Mouse (Mus musculus) limb, embryonic 12.5 days (tissue): ENCODE measurements around the gene Rpl13. TPM values are rescaled to one million over a fixed set of nuclear protein-coding genes. Genes with fewer than 3 reads are reported as not detected.
A peak's percentile ranks its signal among the peaks of the same experiment; 100 is the strongest.
"Not testable (repeated sequence)": the region's sequence is repeated elsewhere in the genome, so short reads cannot be mapped to it uniquely, and the experiment has no call there.

Experiments
- ATAC-seq: fragments of 200-750 bp; cut with Nextera tagmentation; 2 replicates; pipeline ENCODE4 v1.8.0; 2017; ENCODE audit warnings: low read depth, moderate TSS enrichment; ENCODE audit not compliant: insufficient number of reproducible peaks, insufficient read depth, low FRiP score, low TSS enrichment
- H3K27ac ChIP-seq: fragments of 300-500 bp; sonication (generic); 2 replicates; pipeline ENCODE4 v1.5.1; 2016; ENCODE audit warnings: mild to moderate bottlenecking, moderate library complexity
- H3K27me3 ChIP-seq: fragments of 300-500 bp; sonication (generic); 2 replicates; pipeline ENCODE4 v1.6.1; 2016; ENCODE audit warnings: mild to moderate bottlenecking, moderate library complexity
- H3K36me3 ChIP-seq: fragments of 300-500 bp; sonication (generic); 2 replicates; pipeline ENCODE4 v1.6.1; 2016; ENCODE audit warnings: mild to moderate bottlenecking, moderate library complexity
- H3K4me1 ChIP-seq: fragments of 300-500 bp; sonication (generic); replicated peaks from 2 replicates; pipeline ENCODE4 v1.6.1; 2016
- H3K4me2 ChIP-seq: fragments of 300-500 bp; sonication (generic); 2 replicates; pipeline ENCODE4 v1.6.1; 2016; ENCODE audit warnings: mild to moderate bottlenecking, moderate library complexity
- H3K4me3 ChIP-seq: fragments of 300-500 bp; sonication (generic); replicated peaks from 2 replicates; pipeline ENCODE4 v1.5.1; 2016; ENCODE audit warnings: mild to moderate bottlenecking
- H3K9ac ChIP-seq: fragments of 300-500 bp; sonication (generic); replicated peaks from 2 replicates; pipeline ENCODE4 v1.6.1; 2016; ENCODE audit warnings: mild to moderate bottlenecking, moderate library complexity
- H3K9me3 ChIP-seq: fragments of 300-500 bp; sonication (generic); 2 replicates; pipeline ENCODE4 v1.6.1; 2016; ENCODE audit warnings: mild to moderate bottlenecking, moderate library complexity
- WGBS: fragments of 180-500 bp; shearing (Covaris S2); methylation state at CpG from one replicate; pipeline ENCODE4 v1.1.7; 2016; 5-methylcytosine and 5-hydroxymethylcytosine counted together
- polyA plus RNA-seq: library from polyadenylated mRNA; unstranded; fragments of >200 nt; fragmentation: Nextera tagmentation; extraction: Ambion mirVana; gene quantifications from 2 replicates; pipeline ENCODE4 v1.2.1, GENCODE M21; 2016

The Rpl13 gene
- polyA plus RNA-seq, 1 experiment from 2014 or later = 1,503 TPM

DNA sequence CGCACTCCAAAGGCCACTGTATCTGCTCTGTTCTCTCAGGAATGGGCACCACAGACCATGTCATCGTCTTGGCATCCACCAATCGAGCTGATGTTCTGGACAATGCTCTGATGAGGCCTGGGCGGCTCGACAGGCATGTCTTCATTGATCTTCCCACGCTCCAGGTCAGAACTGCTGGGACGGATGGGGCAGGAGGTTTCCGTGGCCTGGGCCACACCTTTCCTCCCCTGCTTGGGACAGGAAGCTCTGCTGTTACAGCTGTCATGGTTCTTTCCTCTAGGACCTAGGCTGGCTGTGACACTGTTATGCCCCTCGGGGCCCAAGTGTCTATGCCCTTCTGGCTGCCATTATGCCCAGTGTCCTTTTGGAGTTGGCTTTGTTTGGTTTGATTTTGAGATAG, 14.9 kb upstream of the Rpl13 start:
- Histone ChIP-seq H3K4me3 (no peak overlapping the region), H3K27me3 (no peaks in the 10 kb centered on the region), H3K4me2 (no peak overlapping the region), H3K27ac (no peak overlapping the region), H3K36me3 (peaks cover 99% of the 10 kb centered on the region), H3K9ac (no peak overlapping the region), H3K9me3 (no peaks in the 10 kb centered on the region), H3K4me1 (no peaks in the 10 kb centered on the region)
- no peak for ATAC-seq
- WGBS = 91% methylated on average over 9 of the region's 9 CpGs

DNA sequence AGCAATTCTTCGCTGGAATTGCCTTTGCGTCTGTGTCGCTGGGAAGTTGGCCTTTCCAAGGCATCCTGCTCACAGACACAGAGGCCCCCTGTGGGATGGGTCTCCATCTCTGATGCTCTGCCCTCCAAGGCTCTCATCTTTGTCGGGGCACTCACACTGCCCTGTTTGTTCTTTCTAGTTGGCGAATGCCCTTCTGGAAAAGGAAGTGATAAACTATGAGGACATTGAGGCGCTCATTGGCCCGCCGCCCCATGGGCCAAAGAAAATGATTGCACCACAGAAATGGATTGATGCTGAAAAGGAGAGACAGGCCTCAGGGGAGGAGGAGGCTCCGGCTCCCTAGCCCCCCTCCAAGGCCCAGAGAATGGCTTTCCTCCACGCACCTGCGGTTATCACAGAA, 4.9 kb upstream of the Rpl13 start:
- Histone ChIP-seq H3K4me1 (0 out of 2 replicates have a peak, but pooled peaks cover 2% of the 10 kb centered on the region), H3K9me3 (no peaks in the 10 kb centered on the region), H3K27ac (no peak overlapping the region), H3K9ac (no peak overlapping the region), H3K27me3 (no peaks in the 10 kb centered on the region), H3K4me2 (no peak overlapping the region), H3K36me3 (peaks cover 53% of the 10 kb centered on the region), H3K4me3 (no peak overlapping the region)
- 88% methylated on average over 11 of the region's 11 CpGs for WGBS
- no peak for ATAC-seq

DNA sequence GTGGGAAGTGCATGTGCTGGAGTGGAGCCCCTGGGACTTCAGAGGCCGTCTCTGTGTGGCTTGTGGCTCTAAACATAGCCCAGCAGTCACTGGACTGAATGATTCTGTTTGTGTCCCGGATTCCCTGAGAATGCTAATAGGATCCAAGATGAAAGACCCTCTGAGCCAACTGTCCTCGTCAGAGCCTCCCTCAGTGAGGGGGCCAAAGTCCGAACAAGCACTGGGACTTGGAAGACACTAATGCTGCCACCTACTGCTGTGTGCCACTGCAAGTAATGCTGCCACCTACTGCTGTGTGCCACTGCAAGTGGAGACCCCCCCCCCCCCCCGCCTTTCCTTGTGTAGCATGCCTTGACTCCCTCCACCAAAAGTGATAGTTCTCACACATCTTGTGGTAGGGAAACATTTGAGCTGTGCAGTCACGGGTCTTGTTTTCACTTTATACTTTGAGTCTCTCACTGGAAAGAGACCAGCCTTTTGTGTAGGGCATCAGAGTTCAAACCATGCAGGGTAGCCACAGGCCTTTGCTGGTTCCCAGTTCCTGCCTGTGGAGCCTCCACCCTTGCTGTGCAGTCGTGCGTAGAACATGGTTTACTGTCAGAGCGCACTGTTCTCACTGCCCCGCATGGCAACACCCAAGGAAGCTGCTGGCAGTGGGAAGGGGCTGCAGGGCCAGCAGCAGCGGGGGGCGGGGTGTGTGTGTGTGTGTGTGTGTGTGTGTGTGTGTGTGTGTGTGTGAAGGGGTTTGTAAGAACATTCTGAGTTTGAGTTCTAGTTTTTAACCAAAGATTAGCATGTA, 4.2 kb upstream of the Rpl13 start:
- Histone ChIP-seq H3K4me1 (0 out of 2 replicates have a peak, but pooled peaks cover 2% of the 10 kb centered on the region), H3K9me3 (no peaks in the 10 kb centered on the region), H3K4me3 (no peak overlapping the region), H3K9ac (no peak overlapping the region), H3K36me3 (peaks cover 49% of the 10 kb centered on the region), H3K27me3 (no peaks in the 10 kb centered on the region), H3K4me2 (no peak overlapping the region), H3K27ac (no peak overlapping the region)
- 80% methylated on average over 12 of the region's 12 CpGs for WGBS
- ATAC-seq = no peak

DNA sequence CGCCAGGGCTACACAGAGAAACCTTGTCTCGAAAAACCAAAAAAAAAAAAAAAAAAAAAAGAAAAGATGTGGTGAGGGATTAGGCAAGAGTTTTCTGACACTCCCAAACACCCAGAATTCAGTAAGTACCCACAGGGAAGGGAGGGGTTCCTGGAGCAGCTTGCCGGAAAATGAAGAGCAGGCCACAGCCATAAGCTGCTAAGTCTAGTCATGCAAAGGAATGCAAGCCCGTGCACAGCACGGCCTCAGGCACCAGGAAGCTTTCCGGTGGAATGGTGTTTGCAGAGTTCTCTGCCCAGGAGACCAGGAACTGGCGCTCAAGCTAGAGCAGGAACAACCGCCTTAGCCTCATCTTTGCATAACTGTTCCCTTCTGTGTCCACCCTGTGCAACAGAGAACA, 1.9 kb upstream of the Rpl13 start:
- H3K4me3 ChIP-seq = no peak overlapping the region
- peaks cover 12% of the 10 kb centered on the region for H3K4me1 ChIP-seq
- no peak for ATAC-seq
- 50% methylated on average over 8 of the region's 8 CpGs for WGBS
- H3K4me2 ChIP-seq = no peak overlapping the region
- no peaks in the 10 kb centered on the region for H3K27me3 ChIP-seq
- H3K36me3 ChIP-seq = peaks cover 49% of the 10 kb centered on the region
- no peaks in the 10 kb centered on the region for H3K9me3 ChIP-seq
- H3K9ac ChIP-seq = no peak overlapping the region
- peak overlapping the region; percentile 35 for H3K27ac ChIP-seq

DNA sequence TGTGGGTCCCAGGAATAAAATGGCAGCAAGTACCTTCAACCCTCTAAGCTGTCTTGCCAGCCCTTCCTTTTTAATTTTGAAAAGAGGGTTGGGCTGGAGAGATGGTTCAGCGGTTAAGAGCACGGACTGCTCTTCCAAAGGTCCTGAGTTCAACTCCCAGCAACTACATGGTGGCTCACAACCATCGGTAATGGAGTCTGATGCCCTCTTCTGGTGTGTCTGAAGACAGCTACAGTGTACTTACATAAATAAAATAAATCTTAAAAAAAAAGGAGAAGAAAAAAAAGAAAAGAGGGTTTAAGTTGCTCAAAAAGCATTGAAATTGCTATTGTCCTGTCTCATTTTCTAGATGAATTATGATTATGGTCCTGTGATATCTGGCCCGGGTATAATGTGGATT, 906 bp upstream of the Rpl13 start:
- H3K36me3 ChIP-seq = peaks cover 48% of the 10 kb centered on the region
- ATAC-seq = no peak
- 81% methylated on average over 4 of the region's 4 CpGs for WGBS

DNA sequence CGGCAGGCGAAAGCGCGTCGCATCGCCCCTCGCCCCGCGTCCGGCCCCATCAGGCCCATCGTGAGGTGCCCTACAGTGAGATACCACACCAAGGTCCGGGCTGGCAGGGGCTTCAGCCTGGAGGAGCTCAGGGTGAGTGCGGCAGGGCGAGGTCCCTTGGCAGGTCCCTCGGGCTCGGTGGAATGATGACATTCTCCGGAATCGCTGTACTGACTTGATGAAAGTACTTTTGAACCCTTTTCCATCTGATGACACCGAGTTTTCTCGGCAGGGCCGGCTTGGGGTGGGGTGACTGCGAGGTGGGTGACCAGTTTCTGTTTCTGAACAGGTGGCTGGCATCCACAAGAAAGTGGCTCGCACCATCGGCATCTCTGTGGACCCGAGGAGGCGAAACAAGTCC, 705 bp downstream of the Rpl13 start:
- peak overlapping the region; percentile 97 for H3K27ac ChIP-seq
- WGBS = 3% methylated on average over 26 of the region's 26 CpGs

More for the DNA sequence above, 906 bp upstream of the Rpl13 start:
- no peaks in the 10 kb centered on the region for H3K9me3 ChIP-seq
- no peak overlapping the region for H3K9ac ChIP-seq
- no peak overlapping the region for H3K27ac ChIP-seq
- H3K4me2 ChIP-seq = peak overlapping the region; percentile 92
- no peak overlapping the region for H3K4me3 ChIP-seq
- peaks cover 12% of the 10 kb centered on the region for H3K4me1 ChIP-seq
- no peaks in the 10 kb centered on the region for H3K27me3 ChIP-seq

DNA sequence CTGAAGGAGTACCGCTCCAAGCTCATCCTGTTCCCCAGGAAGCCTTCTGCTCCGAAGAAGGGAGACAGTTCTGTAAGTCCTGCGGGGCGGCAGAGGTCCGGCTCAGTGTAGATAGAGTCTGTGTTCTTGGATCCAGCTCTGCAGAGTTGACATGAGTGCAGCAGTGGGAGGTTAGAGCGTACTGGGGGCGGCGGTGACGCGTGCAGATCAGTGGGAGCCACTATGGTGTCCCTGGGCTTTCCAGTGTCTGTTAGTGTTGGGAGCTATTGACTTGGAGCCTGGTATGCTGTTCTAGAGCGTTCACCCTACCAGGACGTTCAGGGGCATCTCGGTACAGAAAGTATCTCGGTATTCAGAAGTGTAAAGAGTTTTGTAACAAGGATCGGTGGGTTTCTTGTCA, 1.1 kb downstream of the Rpl13 start:
- no peaks in the 10 kb centered on the region for H3K9me3 ChIP-seq
- 18% methylated on average over 15 of the region's 15 CpGs for WGBS
- H3K9ac ChIP-seq = peak overlapping the region; percentile 96
- H3K4me1 ChIP-seq = peaks cover 12% of the 10 kb centered on the region
- no peak for ATAC-seq
- peak overlapping the region; percentile 97 for H3K27ac ChIP-seq
- no peaks in the 10 kb centered on the region for H3K27me3 ChIP-seq
- H3K36me3 ChIP-seq = peaks cover 32% of the 10 kb centered on the region
- peak overlapping the region; percentile 92 for H3K4me2 ChIP-seq
- H3K4me3 ChIP-seq = peak overlapping the region; percentile 78

More for the DNA sequence above, 705 bp downstream of the Rpl13 start:
- not testable (repeated sequence) for ATAC-seq, H3K9me3 ChIP-seq, H3K27me3 ChIP-seq
- Histone ChIP-seq H3K4me2 (peak overlapping the region; percentile 92), H3K4me1 (peaks cover 12% of the 10 kb centered on the region), H3K4me3 (peak overlapping the region; percentile 78), H3K9ac (peak overlapping the region; percentile 96), H3K36me3 (peaks cover 36% of the 10 kb centered on the region)

DNA sequence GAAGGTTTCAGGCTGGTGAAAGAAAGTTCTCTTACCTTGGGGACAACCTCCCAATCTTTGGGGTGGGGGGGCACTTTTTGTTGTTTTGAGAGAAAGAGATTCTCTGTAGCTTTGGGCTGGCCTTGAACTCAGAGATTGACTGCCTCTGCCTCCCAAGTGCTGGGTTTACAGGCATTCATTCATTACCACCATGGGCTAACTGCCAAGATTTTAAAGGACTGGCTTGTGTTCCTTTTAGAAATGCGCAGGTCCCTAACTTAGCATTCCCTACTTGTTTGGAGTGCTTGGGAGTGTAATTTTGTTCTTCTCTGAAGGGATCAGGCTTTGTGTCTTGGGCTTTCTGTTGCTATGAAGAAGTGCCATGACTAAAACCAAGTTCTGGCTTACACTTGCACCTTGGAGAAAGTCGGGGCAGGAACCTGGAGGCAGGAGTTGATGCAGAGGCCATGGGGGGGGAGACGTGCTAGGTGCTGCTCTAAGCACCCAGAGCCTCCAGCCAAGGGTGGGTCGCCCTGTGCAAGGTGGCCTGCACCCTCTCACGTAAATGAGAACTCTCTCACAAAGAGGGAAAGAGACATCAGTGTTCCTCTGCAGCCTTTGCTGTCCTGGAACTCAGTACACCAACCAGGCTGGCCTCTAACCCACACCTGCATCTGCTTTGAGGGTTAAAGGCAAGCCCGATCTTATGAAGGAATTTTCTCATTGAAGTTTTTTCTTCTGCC, 2.1 kb downstream of the Rpl13 start:
- H3K4me2 ChIP-seq = peak overlapping the region; percentile 92
- H3K9ac ChIP-seq = peak overlapping the region; percentile 96; the same call in 1 of the 2 replicates
- WGBS = 84% methylated on average over 6 of the region's 6 CpGs
- H3K4me3 ChIP-seq = peak overlapping the region; percentile 78
- H3K4me1 ChIP-seq = peaks cover 12% of the 10 kb centered on the region
- H3K36me3 ChIP-seq = peaks cover 28% of the 10 kb centered on the region
- H3K27me3 ChIP-seq = no peaks in the 10 kb centered on the region
- no peak for ATAC-seq
- no peak overlapping the region for H3K27ac ChIP-seq
- no peaks in the 10 kb centered on the region for H3K9me3 ChIP-seq

DNA sequence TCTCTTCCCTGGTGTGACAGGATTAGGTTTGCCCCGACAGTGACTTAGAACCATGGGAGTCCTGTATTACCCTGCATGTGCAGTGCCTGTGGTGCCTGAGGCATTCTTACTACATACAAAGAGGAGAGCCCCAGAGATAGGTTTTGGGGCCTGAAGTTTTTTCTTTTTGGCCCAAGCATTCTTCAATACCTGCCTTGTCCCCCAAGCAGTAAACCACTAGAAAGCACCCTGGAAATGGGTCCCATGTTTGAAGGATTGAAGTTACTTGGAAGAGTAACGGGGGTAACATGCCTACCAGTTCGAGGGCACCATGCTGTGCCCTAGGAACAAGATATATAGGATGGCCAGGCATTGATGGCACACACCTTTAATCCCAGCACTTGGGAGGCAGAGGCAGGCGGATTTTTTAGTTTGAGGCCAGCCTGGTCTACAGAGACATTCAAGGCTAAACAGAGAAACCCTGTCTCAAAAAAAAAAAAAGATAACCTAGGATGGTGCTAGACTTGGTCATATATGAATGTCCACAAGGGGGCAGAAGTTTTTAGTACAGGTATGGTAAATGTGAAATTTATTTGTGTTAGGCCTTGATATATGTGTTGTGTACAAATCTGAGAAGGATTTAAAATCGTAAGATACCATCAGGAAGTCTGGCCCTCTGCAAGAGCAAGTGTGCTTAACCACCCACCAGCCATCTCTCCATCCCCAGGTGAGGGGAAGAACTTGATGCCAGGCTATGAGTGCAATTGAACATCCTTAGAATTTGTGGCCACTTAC, 3.6 kb downstream of the Rpl13 start:
- H3K27ac ChIP-seq = no peak overlapping the region
- H3K36me3 ChIP-seq = peaks cover 28% of the 10 kb centered on the region
- no peaks in the 10 kb centered on the region for H3K9me3 ChIP-seq
- no peak overlapping the region for H3K4me3 ChIP-seq
- 72% methylated on average over 5 of the region's 5 CpGs for WGBS
- no peak overlapping the region for H3K4me2 ChIP-seq
- peaks cover 13% of the 10 kb centered on the region for H3K4me1 ChIP-seq
- no peak overlapping the region for H3K9ac ChIP-seq
- no peak for ATAC-seq
- H3K27me3 ChIP-seq = no peaks in the 10 kb centered on the region

DNA sequence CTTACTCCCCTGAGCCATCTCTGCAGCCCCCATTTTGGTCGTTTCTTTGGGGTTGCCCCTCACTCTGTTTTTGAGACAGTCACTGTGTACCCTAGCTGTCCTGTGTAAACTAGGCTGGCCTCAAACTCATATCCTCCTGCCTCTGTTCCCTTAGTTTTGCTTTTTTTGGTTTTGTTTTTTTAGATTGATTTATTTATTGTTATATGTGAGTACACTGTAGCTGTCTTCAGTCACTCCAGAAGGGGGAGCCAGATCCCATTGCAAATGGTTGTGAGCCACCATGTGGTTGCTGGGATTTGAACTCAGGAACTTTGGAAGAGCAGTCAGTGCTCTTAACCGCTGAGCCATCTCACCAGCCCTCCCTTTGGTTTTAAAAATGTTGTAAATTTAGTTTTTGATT, 4.4 kb downstream of the Rpl13 start:
- Histone ChIP-seq H3K27ac (no peak overlapping the region), H3K9ac (no peak overlapping the region), H3K36me3 (peaks cover 28% of the 10 kb centered on the region), H3K4me3 (no peak overlapping the region), H3K4me2 (no peak overlapping the region), H3K27me3 (no peaks in the 10 kb centered on the region), H3K4me1 (peaks cover 15% of the 10 kb centered on the region), H3K9me3 (no peaks in the 10 kb centered on the region)
- 58% methylated on average over 2 of the region's 2 CpGs for WGBS
- ATAC-seq = no peak

DNA sequence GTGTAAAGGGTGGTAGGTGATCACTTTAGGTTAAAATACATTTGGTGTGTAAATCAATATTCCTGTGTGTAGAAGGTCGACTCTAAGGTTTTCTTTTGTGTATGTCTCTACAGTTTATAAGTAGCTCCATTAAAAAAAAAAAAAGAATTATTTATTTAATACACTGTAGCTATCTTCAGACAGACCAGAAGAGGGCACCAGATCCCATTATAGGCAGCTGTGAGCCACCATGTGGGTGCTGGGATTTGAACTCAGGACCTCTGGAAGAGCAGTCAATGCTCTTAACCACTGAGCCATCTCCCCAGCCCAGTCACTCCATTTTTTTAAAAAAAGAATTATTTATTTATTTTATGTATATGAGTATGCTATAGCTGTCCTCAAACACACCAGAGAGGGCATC, 5.9 kb downstream of the Rpl13 start:
- no peak overlapping the region for H3K4me3 ChIP-seq
- no peak for ATAC-seq
- no peaks in the 10 kb centered on the region for H3K9me3 ChIP-seq
- no peak overlapping the region for H3K27ac ChIP-seq
- no peaks in the 10 kb centered on the region for H3K27me3 ChIP-seq
- WGBS = 77% methylated on average over 1 of the region's 1 CpGs
- peaks cover 13% of the 10 kb centered on the region for H3K4me1 ChIP-seq
- peaks cover 28% of the 10 kb centered on the region for H3K36me3 ChIP-seq
- H3K9ac ChIP-seq = no peak overlapping the region
- H3K4me2 ChIP-seq = no peak overlapping the region
